In genomic region chr1:189887518-189887917, GRCm38 (mm10) we compare ENCODE assay signal across 8 mouse cellular contexts. TPM values are rescaled to one million over a fixed set of nuclear protein-coding genes. Genes with fewer than 3 reads are reported as not detected.
DNase-seq lines count a peak whose midpoint lies in the region; ATAC-seq and TF ChIP-seq lines count a peak whose summit lies in the region.

No protein-coding gene starts in this region.

- 41% methylated on average over 7 of the region's 7 CpGs for WGBS in intestine, embryonic 16.5 days
- 23% methylated on average over 7 of the region's 7 CpGs for WGBS in liver, adult 2 months

- DNase-seq in 3T3-L1 (ENCODE audit: low read depth, low spot score) (peak; percentile 82), R1 (ENCODE audit: low read depth, low spot score) (peak; percentile 76)
- DNase-seq in liver, adult 2 months (ENCODE audit: extremely low read depth, low read depth, low spot score): peak; percentile 53
- DNase-seq in naive thymus-derived CD4-positive, alpha-beta T cell, adult 2 months (ENCODE audit: low read depth): peak; percentile 65
- peak; percentile 70 for DNase-seq in testis, postnatal 10 days (ENCODE audit: low spot score)

- no peak overlapping the region for H3K27ac ChIP-seq in intestine, embryonic 16.5 days (ENCODE audit: low read length)
- H3K27ac ChIP-seq in liver, adult 2 months (replicated peaks; ENCODE audit: insufficient read depth, low read depth, low read length): no peak overlapping the region

- H3K27me3 ChIP-seq in intestine, embryonic 16.5 days (replicated peaks; ENCODE audit: control insufficient read depth, insufficient read depth, low read length): no peaks in the 10 kb centered on the region
- no peaks in the 10 kb centered on the region for H3K27me3 ChIP-seq in liver, adult 2 months (ENCODE audit: control insufficient read depth, insufficient read depth, low read length)

- TF ChIP-seq POLR2A in liver, adult 2 months (IDR thresholded peaks at IDR 0.05; ENCODE audit: extremely low read depth, insufficient read depth, low read length): no peak

- H3K79me2 ChIP-seq in liver, adult 2 months (ENCODE audit: control insufficient read depth, insufficient read depth, low read length): no peaks in the 10 kb centered on the region

- no peak overlapping the region for H3K4me3 ChIP-seq in intestine, embryonic 16.5 days (ENCODE audit: low read length)
- no peak overlapping the region for H3K4me3 ChIP-seq in liver, adult 2 months (ENCODE audit: insufficient read depth, low read depth, low read length)

- H3K4me2 ChIP-seq in intestine, embryonic 16.5 days (ENCODE audit: low read depth, low read length): no peak overlapping the region

- no peak overlapping the region for H3K9ac ChIP-seq in intestine, embryonic 16.5 days (ENCODE audit: low read depth, low read length)
- H3K9ac ChIP-seq in liver, adult 2 months (ENCODE audit: low read depth, low read length): no peak overlapping the region

- no peaks in the 10 kb centered on the region; the same call in 1 of the 2 replicates for H3K36me3 ChIP-seq in intestine, embryonic 16.5 days (ENCODE audit: control insufficient read depth, insufficient read depth, low read length)
- H3K36me3 ChIP-seq in liver, adult 2 months (ENCODE audit: control insufficient read depth, insufficient read depth, low read length): no peaks in the 10 kb centered on the region

- no peaks in the 10 kb centered on the region for H3K9me3 ChIP-seq in intestine, embryonic 16.5 days (ENCODE audit: control insufficient read depth, low read length)

- no peaks in the 10 kb centered on the region for H3K4me1 ChIP-seq in intestine, embryonic 16.5 days (ENCODE audit: control insufficient read depth, insufficient read depth, low read length)
- H3K4me1 ChIP-seq in liver, adult 2 months (ENCODE audit: control insufficient read depth, insufficient read depth, low read length): no peaks in the 10 kb centered on the region

- peak; percentile 98 for TF ChIP-seq CTCF in liver, adult 2 months (IDR thresholded peaks at IDR 0.05; ENCODE audit: low read depth, low read length)

- ATAC-seq in common myeloid progenitor, adult 5-6 weeks (replicated peaks; ENCODE audit: low read depth, poor library complexity, severe bottlenecking): peak; percentile 85
- peak; percentile 81 for ATAC-seq in granulocyte monocyte progenitor cell, adult 5-6 weeks (replicated peaks; ENCODE audit: poor library complexity, severe bottlenecking)
- peak; percentile 70 for ATAC-seq in intestine, embryonic 16.5 days

RNA-seq across cellular contexts. Expression of gene Smyd2, which starts 34.6 kb away (rescaled TPM):
- 125 and 146 TPM in 2 replicates for total RNA-seq in common myeloid progenitor, adult 5-6 weeks (2017)
- total RNA-seq in granulocyte monocyte progenitor cell, adult 5-6 weeks (2014; fragmentation: Nextera tagmentation): 72.5 and 97.7 TPM in 2 replicates
- total RNA-seq in granulocyte monocyte progenitor cell, adult 5-6 weeks (2017): 97.8 and 98.0 TPM in 2 replicates
- polyA plus RNA-seq in intestine, embryonic 16.5 days (2015; fragmentation: Nextera tagmentation; extraction: Ambion mirVana): 97.4 and 106 TPM in 2 replicates
- total RNA-seq in liver, adult 2 months (2014; rRNA removed): 18.2 and 19.9 TPM in 2 replicates
- polyA plus RNA-seq in liver, adult 2 months (2012; rRNA removed): 27.7 and 33.5 TPM in 2 replicates
